28 mouse cellular contexts compared by ENCODE assay signal in genomic region chr6:90518892-90519291, GRCm38 (mm10). TPM values are rescaled to one million over a fixed set of nuclear protein-coding genes. Genes with fewer than 3 reads are reported as not detected.
A peak's percentile ranks its signal among the peaks of the same experiment; 100 is the strongest.
DNase-seq lines count a peak whose midpoint lies in the region; ATAC-seq lines count a peak whose summit lies in the region.
"Had no signal": no experiment of that assay in that cellular context is flagged by ENCODE, and none has a peak within 500 bp of the region (broad histone marks: within the 10 kb centered on the region; RNA-seq: fewer than 3 reads in every experiment).

No protein-coding gene starts in this region.

- no peak for ATAC-seq in neural tube, embryonic 15.5 days (ENCODE audit: low FRiP score)
- ATAC-seq in inflammation-experienced regulatory T-cells, adult 6 months = no peak
- ATAC-seq: CD4-positive, CD25-positive, alpha-beta regulatory T cell, adult 4 months; forebrain, embryonic 15.5 days; intestine, postnatal 0 days; midbrain, embryonic 16.5 days had no signal

- no peak overlapping the region for H3K9ac ChIP-seq in neural tube, embryonic 15.5 days (replicated peaks)
- H3K9ac ChIP-seq: embryonic facial prominence, embryonic 13.5 days; forebrain, embryonic 15.5 days; hindbrain, embryonic 13.5 days; limb, embryonic 12.5 days; liver, embryonic 15.5 days; lung, embryonic 15.5 days; neural tube, embryonic 12.5 days had no signal

- no peaks in the 10 kb centered on the region; the same call in 1 of the 2 replicates for H3K27me3 ChIP-seq in heart, embryonic 10.5 days (ENCODE audit: insufficient read depth, poor library complexity, severe bottlenecking)
- no peaks in the 10 kb centered on the region for H3K27me3 ChIP-seq in neural tube, embryonic 15.5 days (replicated peaks)
- H3K27me3 ChIP-seq: forebrain, embryonic 15.5 days; hindbrain, embryonic 13.5 days; liver, embryonic 15.5 days; lung, embryonic 15.5 days; neural tube, embryonic 12.5 days had no signal

- no peak overlapping the region for H3K4me2 ChIP-seq in neural tube, embryonic 15.5 days
- H3K4me2 ChIP-seq: embryonic facial prominence, embryonic 13.5 days; forebrain, embryonic 15.5 days; hindbrain, embryonic 13.5 days; limb, embryonic 12.5 days; liver, embryonic 15.5 days; lung, embryonic 15.5 days; midbrain, embryonic 11.5 days; neural tube, embryonic 12.5 days had no signal

- peaks cover 7% of the 10 kb centered on the region; the same call in 1 of the 2 replicates for H3K4me1 ChIP-seq in heart, embryonic 10.5 days
- H3K4me1 ChIP-seq in neural tube, embryonic 15.5 days = 0 out of 2 replicates have a peak, but pooled peaks cover 5% of the 10 kb centered on the region
- H3K4me1 ChIP-seq: forebrain, embryonic 15.5 days; neural tube, embryonic 12.5 days had no signal

- DNase-seq in cerebellum, adult 9-11 months = peak; percentile 8
- DNase-seq in cerebellum, adult 9-10 months = no peak
- peak; percentile 29 for DNase-seq in heart, adult 8-10 months (ENCODE audit: low spot score)
- DNase-seq in heart, embryonic 10.5 days (ENCODE audit: low spot score) = no peak
- peak; percentile 63 for DNase-seq in adrenal gland, postnatal 10 days
- DNase-seq: cerebellum, adult 11 months; cerebellum, postnatal 10 days; kidney, adult 9 months; kidney, postnatal 10 days; lung, postnatal 36 days; thymus, postnatal 4 days had no signal

- WGBS in heart, embryonic 10.5 days = 51% methylated on average over 3 of the region's 3 CpGs
- WGBS in neural tube, embryonic 15.5 days = 55% methylated on average over 3 of the region's 3 CpGs

- H3K36me3 ChIP-seq in heart, embryonic 10.5 days = no peaks in the 10 kb centered on the region
- no peaks in the 10 kb centered on the region for H3K36me3 ChIP-seq in neural tube, embryonic 15.5 days
- H3K36me3 ChIP-seq: embryonic facial prominence, embryonic 13.5 days; forebrain, embryonic 10.5 days; forebrain, embryonic 15.5 days; hindbrain, embryonic 13.5 days; limb, embryonic 12.5 days; liver, embryonic 15.5 days; lung, embryonic 15.5 days; neural tube, embryonic 12.5 days had no signal

- H3K4me3 ChIP-seq in heart, embryonic 10.5 days = no peak overlapping the region
- no peak overlapping the region for H3K4me3 ChIP-seq in neural tube, embryonic 15.5 days (replicated peaks)
- H3K4me3 ChIP-seq: embryonic facial prominence, embryonic 13.5 days; forebrain, embryonic 10.5 days; forebrain, embryonic 15.5 days; hindbrain, embryonic 13.5 days; left cerebral cortex, adult 2 months; limb, embryonic 12.5 days; liver, embryonic 15.5 days; lung, embryonic 15.5 days; neural tube, embryonic 12.5 days had no signal

- no peak overlapping the region for H3K27ac ChIP-seq in heart, embryonic 10.5 days
- peak overlapping the region; percentile 28; the same call in 1 of the 2 replicates for H3K27ac ChIP-seq in neural tube, embryonic 15.5 days (replicated peaks)
- H3K27ac ChIP-seq: embryonic facial prominence, embryonic 13.5 days; forebrain, embryonic 10.5 days; forebrain, embryonic 15.5 days; hindbrain, embryonic 13.5 days; left cerebral cortex, adult 2 months; limb, embryonic 12.5 days; liver, embryonic 15.5 days; lung, embryonic 15.5 days; neural tube, embryonic 12.5 days had no signal

- H3K9me3 ChIP-seq in heart, embryonic 10.5 days = no peaks in the 10 kb centered on the region
- no peaks in the 10 kb centered on the region for H3K9me3 ChIP-seq in neural tube, embryonic 15.5 days (replicated peaks)
- H3K9me3 ChIP-seq: embryonic facial prominence, embryonic 13.5 days; forebrain, embryonic 10.5 days; forebrain, embryonic 15.5 days; hindbrain, embryonic 13.5 days; limb, embryonic 12.5 days; liver, embryonic 15.5 days; lung, embryonic 15.5 days; neural tube, embryonic 12.5 days had no signal

RNA-seq across cellular contexts. Expression of gene Aldh1l1, which starts 32.7 kb away (rescaled TPM):
- 1 to 10 TPM; 1.8 to 5.1 (median 3.7) TPM for total RNA-seq in heart, adult 8-10 months (2022)
- polyA plus RNA-seq in heart, embryonic 10.5 days (2016; fragmentation: Nextera tagmentation; extraction: Ambion mirVana) = 0.93 and 1.3 TPM in 2 replicates
- 10 to 100 TPM; 51.9 to 95.0 TPM for total RNA-seq in adrenal gland, postnatal 10 days (2021)
- polyA plus RNA-seq in neural tube, embryonic 15.5 days (2015; fragmentation: Nextera tagmentation; extraction: Ambion mirVana) = 60.1 and 68.2 TPM in 2 replicates
- under 1 TPM in 2 of 3 experiments, not detected in 1; 0.34 to 0.77 TPM for polyA plus RNA-seq in inflammation-experienced regulatory T-cells, adult 6 months (2017; shearing (Covaris generic))

RNA-seq across cellular contexts. Expression of gene Klf15, which starts 56.5 kb away (rescaled TPM):
- 10 to 100 TPM; 55.7 to 79.2 (median 65.3) TPM for total RNA-seq in heart, adult 8-10 months (2022)
- 7.9 and 11.5 TPM in 2 replicates for polyA plus RNA-seq in heart, embryonic 10.5 days (2016; fragmentation: Nextera tagmentation; extraction: Ambion mirVana)
- 10 to 100 TPM; 14.8 to 42.1 TPM for total RNA-seq in adrenal gland, postnatal 10 days (2021)
- polyA plus RNA-seq in neural tube, embryonic 15.5 days (2015; fragmentation: Nextera tagmentation; extraction: Ambion mirVana) = 16.9 and 18.5 TPM in 2 replicates
- not detected for polyA plus RNA-seq in inflammation-experienced regulatory T-cells, adult 6 months (2017; shearing (Covaris generic))
- total RNA-seq: common myeloid progenitor, adult 5-6 weeks; megakaryocyte, adult 5-6 weeks had no signal
- polyA plus RNA-seq: CD4-positive, CD25-positive, alpha-beta regulatory T cell, adult 4 months had no signal

Comparison
In these comparisons a context has a peak if more than half of its experiments do, and no peak if none do; other contexts are left out.
1. DNase-seq: peak in cerebellum, adult 9-11 months (single experiment), heart, adult 8-10 months (single experiment) and adrenal gland, postnatal 10 days (single experiment); none in cerebellum, adult 9-10 months (single experiment) and heart, embryonic 10.5 days (single experiment).
2. RNA of gene Aldh1l1, which starts 32.7 kb away (polyA plus RNA-seq): 60.1 to 68.2 TPM in neural tube, embryonic 15.5 days; 0.93 to 1.3 TPM in heart, embryonic 10.5 days and 0.34 to 0.77 TPM in inflammation-experienced regulatory T-cells, adult 6 months; every median in the first group is over 10 times any median in the second.